Mouse (Mus musculus) heart, embryonic 10.5 days (tissue): ENCODE results near the gene Bak1. TPM values are rescaled to one million over a fixed set of nuclear protein-coding genes. Genes with fewer than 3 reads are reported as not detected.
"Not testable (repeated sequence)": the region's sequence is repeated elsewhere in the genome, so short reads cannot be mapped to it uniquely, and the experiment has no call there.

Experiments
- DNase-seq: peaks from one replicate; pipeline ENCODE4 v3.0.0-alpha.2; 2017; ENCODE audit warnings: low spot score
- H3K27ac ChIP-seq: fragments of 300-500 bp; sonication (generic); 2 replicates; pipeline ENCODE4 v1.5.1; 2016; ENCODE audit warnings: mild to moderate bottlenecking
- H3K27me3 ChIP-seq: fragments of 300-500 bp; sonication (generic); 2 replicates; pipeline ENCODE4 v1.6.1; 2016; ENCODE audit warnings: mild to moderate bottlenecking; ENCODE audit not compliant: poor library complexity, insufficient read depth, severe bottlenecking
- H3K36me3 ChIP-seq: fragments of 300-500 bp; sonication (generic); 2 replicates; pipeline ENCODE4 v1.6.1; 2016; ENCODE audit warnings: mild to moderate bottlenecking, moderate library complexity
- H3K4me1 ChIP-seq: fragments of 300-500 bp; sonication (generic); 2 replicates; pipeline ENCODE4 v1.6.1; 2016; ENCODE audit warnings: mild to moderate bottlenecking
- H3K4me3 ChIP-seq: fragments of 300-500 bp; sonication (generic); 2 replicates; pipeline ENCODE4 v1.5.1; 2016; ENCODE audit warnings: mild to moderate bottlenecking, moderate library complexity
- H3K9me3 ChIP-seq: fragments of 300-500 bp; sonication (generic); 2 replicates; pipeline ENCODE4 v1.6.1; 2016; ENCODE audit warnings: mild to moderate bottlenecking, moderate library complexity
- WGBS: fragments of 180-500 bp; shearing (Covaris S2); methylation state at CpG from one replicate; pipeline ENCODE4 v1.1.7; 2016; 5-methylcytosine and 5-hydroxymethylcytosine counted together
- polyA plus RNA-seq: library from polyadenylated mRNA; unstranded; fragments of >200 nt; fragmentation: Nextera tagmentation; extraction: Ambion mirVana; gene quantifications from 2 replicates; pipeline ENCODE4 v1.2.1, GENCODE M21; 2016

Bak1 gene
- polyA plus RNA-seq, 1 experiment from 2014 or later: 6.8 TPM

- DNase-seq: no peak
- Histone ChIP-seq H3K9me3 (no peaks in the 10 kb centered on the region; the same call in 1 of the 2 replicates), H3K27me3 (no peaks in the 10 kb centered on the region), H3K4me1 (no peaks in the 10 kb centered on the region), H3K36me3 (peaks cover 5% of the 10 kb centered on the region), H3K27ac (no peak overlapping the region), H3K4me3 (no peak overlapping the region)
- 82% methylated on average over 10 of the region's 10 CpGs for WGBS
These were observed 43.2 kb downstream of the Bak1 start for GRCm38 (mm10) chr17:26985503-26986179.

DNA sequence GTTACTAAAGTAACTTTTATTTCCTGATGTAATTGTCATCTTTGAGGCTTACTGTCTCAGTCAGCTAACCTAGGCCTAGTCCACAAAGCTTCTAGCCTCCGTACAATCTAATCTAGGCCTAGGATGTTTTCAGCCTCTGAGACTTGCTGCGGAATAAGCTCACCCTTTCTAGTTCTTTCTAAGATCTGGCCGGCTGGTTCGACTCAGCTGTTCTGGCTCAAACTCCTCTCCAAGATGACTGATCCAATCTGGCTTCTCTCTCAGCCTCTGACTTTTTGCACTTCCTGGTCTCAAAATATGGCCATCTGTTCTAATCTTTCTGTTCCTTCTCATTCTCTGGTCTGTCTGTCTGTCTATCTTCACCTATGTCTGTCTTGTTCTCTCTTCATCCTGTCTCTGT, 45.4 kb downstream of the Bak1 start:
- WGBS: 92% methylated on average over 4 of the region's 4 CpGs
- Histone ChIP-seq H3K27me3 (no peaks in the 10 kb centered on the region), H3K9me3 (no peaks in the 10 kb centered on the region; the same call in 1 of the 2 replicates), H3K4me1 (no peaks in the 10 kb centered on the region), H3K4me3 (no peak overlapping the region), H3K27ac (no peak overlapping the region), H3K36me3 (peaks cover 21% of the 10 kb centered on the region)
- DNase-seq: no peak

- Histone ChIP-seq H3K27ac (no peak overlapping the region), H3K4me1 (0 out of 2 replicates have a peak, but pooled peaks cover 3% of the 10 kb centered on the region), H3K27me3 (no peaks in the 10 kb centered on the region), H3K36me3 (peaks cover 41% of the 10 kb centered on the region), H3K9me3 (no peaks in the 10 kb centered on the region), H3K4me3 (no peak overlapping the region)
- no peak for DNase-seq
- 71% methylated on average over 2 of the region's 2 CpGs for WGBS
These were observed 47.8 kb downstream of the Bak1 start for GRCm38 (mm10) chr17:26981050-26981449.

DNA sequence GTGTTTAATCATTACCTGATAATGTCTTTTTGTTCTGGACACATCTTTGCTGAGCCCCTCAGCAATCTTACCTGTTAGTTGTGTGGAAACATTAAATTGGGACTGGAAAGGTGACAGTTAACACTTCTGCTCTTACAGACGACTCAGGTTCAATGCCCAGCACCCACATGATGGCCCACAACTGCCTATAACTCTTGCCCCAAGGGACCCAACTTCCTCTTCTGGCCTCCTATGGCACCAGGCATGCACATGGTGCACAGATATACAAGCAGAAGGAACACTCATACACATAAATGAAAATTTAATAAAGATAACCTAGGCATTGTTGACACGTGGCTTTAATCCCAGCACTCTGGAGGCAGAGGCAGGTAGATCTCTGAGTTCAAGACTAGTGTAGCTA, 49.4 kb downstream of the Bak1 start:
- 73% methylated on average over 2 of the region's 2 CpGs for WGBS
- DNase-seq: no peak
- Histone ChIP-seq H3K36me3 (peaks cover 57% of the 10 kb centered on the region), H3K4me3 (no peak overlapping the region), H3K4me1 (0 out of 2 replicates have a peak, but pooled peaks cover 7% of the 10 kb centered on the region), H3K27me3 (no peaks in the 10 kb centered on the region), H3K27ac (no peak overlapping the region), H3K9me3 (no peaks in the 10 kb centered on the region)

- peaks cover 60% of the 10 kb centered on the region for H3K36me3 ChIP-seq
These were observed 51.5 kb downstream of the Bak1 start for GRCm38 (mm10) chr17:26977354-26977753.

GRCm38 (mm10) chr17:26975415-26975814, 53.4 kb downstream of the Bak1 start:
- H3K4me1 ChIP-seq: peaks cover 34% of the 10 kb centered on the region
- H3K4me3 ChIP-seq: no peak overlapping the region
- H3K27me3 ChIP-seq: no peaks in the 10 kb centered on the region
- H3K27ac ChIP-seq: no peak overlapping the region
- peaks cover 59% of the 10 kb centered on the region for H3K36me3 ChIP-seq
- no peaks in the 10 kb centered on the region for H3K9me3 ChIP-seq
- DNase-seq: peak; percentile 46

More at GRCm38 (mm10) chr17:26977354-26977753, 51.5 kb downstream of the Bak1 start:
- not testable (repeated sequence) for H3K4me3 ChIP-seq, H3K27ac ChIP-seq, DNase-seq, H3K9me3 ChIP-seq, H3K27me3 ChIP-seq
- 87% methylated on average over 6 of the region's 6 CpGs for WGBS
- peaks cover 18% of the 10 kb centered on the region for H3K4me1 ChIP-seq

DNA sequence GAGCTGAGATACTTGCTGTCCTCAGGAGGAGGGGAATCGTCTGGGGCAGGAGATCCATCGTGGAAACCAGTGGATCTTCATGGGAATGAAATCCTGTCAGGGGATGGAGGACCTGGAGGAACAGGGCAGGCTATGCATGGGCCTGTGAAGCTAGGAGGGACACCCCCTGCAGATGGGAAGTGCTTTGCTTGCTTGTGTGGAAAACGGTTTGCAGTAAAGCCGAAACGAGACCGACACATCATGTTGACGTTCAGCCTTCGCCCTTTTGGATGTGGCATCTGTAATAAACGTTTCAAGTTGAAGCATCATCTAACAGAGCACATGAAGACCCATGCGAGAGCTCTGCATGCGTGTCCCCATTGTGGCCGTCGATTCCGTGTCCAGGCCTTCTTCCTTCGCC, 54.3 kb downstream of the Bak1 start:
- Histone ChIP-seq H3K36me3 (peaks cover 54% of the 10 kb centered on the region), H3K4me3 (peak overlapping the region; percentile 84; the same call in 1 of the 2 replicates), H3K4me1 (peaks cover 37% of the 10 kb centered on the region), H3K9me3 (no peaks in the 10 kb centered on the region), H3K27ac (no peak overlapping the region), H3K27me3 (no peaks in the 10 kb centered on the region)
- WGBS: 89% methylated on average over 15 of the region's 15 CpGs
- peak; percentile 66 for DNase-seq

DNA sequence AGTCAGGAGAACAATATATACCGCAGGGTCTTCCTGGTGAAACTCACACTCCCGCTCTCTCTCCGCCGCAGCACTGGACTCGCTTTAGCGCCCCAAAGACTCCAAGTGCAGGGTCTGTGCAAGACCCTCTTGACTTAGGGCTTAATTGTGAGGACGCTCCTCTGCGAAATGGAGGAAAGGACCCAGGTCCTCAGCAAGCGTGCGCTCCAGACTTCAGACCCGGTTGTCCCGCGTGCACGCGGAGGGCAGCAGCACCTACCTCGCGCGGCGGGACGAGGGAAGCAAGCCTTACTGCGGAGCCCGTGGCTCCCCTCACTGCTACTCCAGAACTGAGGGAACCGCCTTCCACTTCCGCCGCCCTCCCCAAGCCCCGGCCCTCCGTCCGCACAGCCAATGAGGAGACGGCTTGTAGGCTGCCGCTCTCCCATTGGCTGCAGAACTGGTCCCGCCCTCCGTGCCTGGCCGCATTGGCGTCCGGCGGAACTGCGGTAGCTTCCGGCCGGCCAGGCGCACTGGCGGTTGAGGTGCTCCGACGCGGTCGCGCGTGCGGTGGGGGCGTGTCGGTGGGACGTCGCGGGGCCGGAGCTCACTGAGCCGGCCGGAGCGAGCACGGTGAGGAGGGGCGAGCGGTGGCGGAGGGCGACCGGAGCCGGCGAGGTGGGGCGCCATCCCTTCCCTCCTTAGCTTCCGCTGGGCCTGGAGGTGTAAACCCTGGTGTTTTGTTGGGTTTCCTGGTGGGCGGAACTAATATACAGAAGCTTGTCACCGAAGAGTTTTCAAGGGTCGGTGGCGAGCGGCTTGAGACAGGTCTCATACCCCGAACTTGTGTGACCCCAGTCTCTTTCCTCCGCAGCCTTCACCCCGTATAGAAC, 55.9 kb downstream of the Bak1 start, which contains the start of gene Zbtb9:
Zbtb9 (plus strand) TSS at position 465 of the 872 bp plus-strand sequence.
- Histone ChIP-seq H3K9me3 (no peaks in the 10 kb centered on the region), H3K27ac (peak within 1 kb of the TSS; percentile 91), H3K4me3 (peak within 1 kb of the TSS; percentile 84), H3K36me3 (peaks cover 49% of the 10 kb centered on the region), H3K27me3 (no peaks in the 10 kb centered on the region), H3K4me1 (peaks cover 37% of the 10 kb centered on the region)
- peak; percentile 98 for DNase-seq
- under 1% methylated on average over 75 of the region's 75 CpGs for WGBS

- H3K4me3 ChIP-seq: peak overlapping the region; percentile 84
- DNase-seq: no peak
- H3K4me1 ChIP-seq: peaks cover 37% of the 10 kb centered on the region
- H3K27ac ChIP-seq: peak overlapping the region; percentile 91
- peaks cover 50% of the 10 kb centered on the region for H3K36me3 ChIP-seq
- no peaks in the 10 kb centered on the region for H3K9me3 ChIP-seq
- 3% methylated on average over 3 of the region's 3 CpGs for WGBS
- H3K27me3 ChIP-seq: no peaks in the 10 kb centered on the region
These were observed 56.7 kb downstream of the Bak1 start for GRCm38 (mm10) chr17:26972107-26972506.

DNA sequence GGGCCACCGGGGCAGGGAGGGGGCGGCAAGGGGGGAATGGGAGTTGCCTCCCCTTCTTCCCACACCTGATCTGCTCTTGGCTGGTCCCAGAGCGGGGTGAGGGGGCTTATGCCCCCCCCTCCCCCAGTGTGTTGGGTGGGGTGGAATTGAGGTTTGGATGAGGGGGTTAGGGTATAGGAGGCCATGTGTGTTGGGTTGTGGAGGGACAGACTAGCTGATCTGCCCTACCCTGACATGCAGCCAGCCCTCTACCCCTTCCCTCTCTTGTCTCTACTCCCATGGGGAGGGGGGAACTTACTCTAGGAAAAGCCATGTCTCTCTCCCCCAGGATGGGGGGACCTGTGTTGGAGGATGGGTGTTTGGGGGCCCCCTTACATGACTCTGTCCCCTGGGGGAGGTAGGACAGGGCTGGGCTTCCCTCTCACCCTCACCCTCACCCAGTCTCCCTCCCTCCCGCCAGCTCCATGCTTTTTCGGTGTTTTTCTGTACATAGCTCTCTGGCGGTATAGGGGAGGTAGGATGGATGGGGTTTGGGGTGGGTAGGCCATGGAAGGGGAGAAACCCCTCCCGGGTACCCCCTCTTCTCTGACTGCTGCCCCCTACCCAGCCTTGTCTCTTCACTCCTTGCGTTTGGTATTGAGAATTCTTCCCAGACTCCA, 57.4 kb downstream of the Bak1 start:
- DNase-seq: peak; percentile 66
- Histone ChIP-seq H3K9me3 (no peaks in the 10 kb centered on the region), H3K4me3 (peak overlapping the region; percentile 30), H3K27ac (peak overlapping the region; percentile 91), H3K4me1 (peaks cover 37% of the 10 kb centered on the region), H3K27me3 (no peaks in the 10 kb centered on the region), H3K36me3 (peaks cover 50% of the 10 kb centered on the region)
- 44% methylated on average over 8 of the region's 8 CpGs for WGBS

DNA sequence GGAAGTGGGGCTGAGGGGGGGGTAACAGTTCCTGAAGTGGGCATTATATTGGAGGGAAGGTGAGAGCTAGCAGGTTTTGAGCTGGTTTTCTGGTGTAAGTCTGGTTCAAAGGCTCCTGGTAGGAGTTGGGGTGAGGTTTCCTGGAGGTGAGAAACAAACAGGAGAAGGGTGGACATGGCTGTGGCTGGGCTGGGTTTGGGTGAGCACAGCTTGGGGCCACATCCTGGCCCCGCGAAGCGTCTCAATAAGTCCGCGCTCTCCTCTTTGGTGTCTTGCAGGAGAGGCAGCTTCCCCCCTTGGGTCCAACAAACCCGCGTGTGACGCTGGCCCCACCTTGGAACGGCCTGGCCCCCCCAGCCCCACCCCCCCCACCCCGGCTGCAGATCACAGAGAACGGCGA, 58.6 kb downstream of the Bak1 start:
- H3K27me3 ChIP-seq: no peaks in the 10 kb centered on the region
- 48% methylated on average over 12 of the region's 12 CpGs for WGBS
- no peaks in the 10 kb centered on the region for H3K9me3 ChIP-seq
- peaks cover 49% of the 10 kb centered on the region for H3K36me3 ChIP-seq
- H3K4me3 ChIP-seq: no peak overlapping the region
- peak; percentile 67 for DNase-seq
- peaks cover 30% of the 10 kb centered on the region for H3K4me1 ChIP-seq
- H3K27ac ChIP-seq: no peak overlapping the region
